Mouse (Mus musculus) megakaryocyte, embryonic 14.5 days (primary cell): Measurements from ENCODE around the gene 1700029I15Rik.

Experiments used
- FLI1 ChIP-seq: IDR thresholded peaks from 2 replicates; pipeline ENCODE4 v1.6.1; 2012; ENCODE audit warnings: low read length, inconsistent platforms, mixed read lengths
- GATA1 ChIP-seq: IDR thresholded peaks from 3 replicates; pipeline ENCODE4 v1.6.1; 2012; ENCODE audit warnings: mixed read lengths, low read length, inconsistent platforms, borderline replicate concordance

DNA sequence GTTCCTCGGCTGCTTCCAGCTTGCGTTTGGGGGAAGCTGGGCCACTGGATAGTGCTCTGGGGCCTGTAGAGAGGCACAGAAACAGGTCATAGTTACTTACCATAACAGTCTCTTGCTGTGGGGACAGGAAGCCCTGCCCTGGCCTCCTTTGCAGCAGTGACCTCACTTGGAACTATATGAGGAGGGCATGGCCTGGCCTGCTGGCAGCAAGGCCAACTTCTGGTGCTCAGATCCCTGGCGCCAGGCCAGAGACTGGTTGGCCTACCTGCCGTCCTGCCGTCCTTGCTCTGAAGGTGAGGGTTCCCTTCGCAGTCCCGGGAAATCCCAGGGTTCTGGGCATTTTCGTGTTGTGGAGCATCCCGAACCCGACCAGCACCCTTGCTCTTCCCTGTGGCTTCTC, 29.4 kb downstream of the 1700029I15Rik start:
- no peak for TF ChIP-seq FLI1
- no peak for TF ChIP-seq GATA1
